Mouse (Mus musculus): ENCODE data around the gene Pecam1. TPM values are rescaled to one million over a fixed set of nuclear protein-coding genes. Genes with fewer than 3 reads are reported as not detected.

The Pecam1 gene
- polyA plus RNA-seq, 1 experiment from 2014 or later: 61.4 TPM

GRCm38 (mm10) chr11:106606042-106606441, 144.4 kb downstream of the Pecam1 start:
- Histone ChIP-seq H3K4me3 (no peak overlapping the region), H3K9me3 (peaks cover 5% of the 10 kb centered on the region), H3K4me2 (no peak overlapping the region), H3K4me1 (peaks cover 35% of the 10 kb centered on the region), H3K36me3 (peaks cover 6% of the 10 kb centered on the region), H3K27ac (replicated peaks) (no peak overlapping the region), H3K27me3 (replicated peaks) (no peaks in the 10 kb centered on the region), H3K9ac (no peak overlapping the region)
- ATAC-seq (ENCODE audit: extremely low read depth, insufficient number of reproducible peaks, low FRiP score, low TSS enrichment): no peak
- WGBS: 61% methylated on average over 5 of the region's 5 CpGs

Small RNA genes lying within 50 kb of the gene (microRNA-seq; reads per million reads assigned to microRNA genes)
- gene Gm25994 (not detected), gene Mir3064 (10.2 reads per million, percentile 27 among the genes with 10 or more reads in this experiment)

Other genes with a start within 250 kb of the Pecam1 start
- gene Tex2, start 137.2 kb downstream of the Pecam1 start, polyA plus RNA-seq (2015; fragmentation: Nextera tagmentation; extraction: Ambion mirVana): 12.3 and 13.1 TPM in 2 replicates
- gene Milr1, start 598 bp upstream of the Pecam1 start, polyA plus RNA-seq (2015; fragmentation: Nextera tagmentation; extraction: Ambion mirVana): 1.5 and 1.9 TPM in 2 replicates
- gene Polg2, start 28.9 kb upstream of the Pecam1 start, polyA plus RNA-seq (2015; fragmentation: Nextera tagmentation; extraction: Ambion mirVana): 6.1 and 6.5 TPM in 2 replicates
- gene Ddx5, start 38.6 kb upstream of the Pecam1 start, polyA plus RNA-seq (2015; fragmentation: Nextera tagmentation; extraction: Ambion mirVana): 192 and 199 TPM in 2 replicates
- 11.5 and 13.7 TPM in 2 replicates for gene Cep95, start 38.6 kb upstream of the Pecam1 start, polyA plus RNA-seq (2015; fragmentation: Nextera tagmentation; extraction: Ambion mirVana)
- 9.7 and 10.2 TPM in 2 replicates for gene Smurf2, start 170.1 kb upstream of the Pecam1 start, polyA plus RNA-seq (2015; fragmentation: Nextera tagmentation; extraction: Ambion mirVana)
- 281 and 299 TPM in 2 replicates for gene Kpna2, start 248.9 kb upstream of the Pecam1 start, polyA plus RNA-seq (2015; fragmentation: Nextera tagmentation; extraction: Ambion mirVana)